Mouse (Mus musculus) lung, postnatal 0 days (tissue): ENCODE data around the gene Haao.

Source experiments
- CTCF ChIP-seq: IDR thresholded peaks from 2 replicates; pipeline ENCODE4 v1.5.1; 2016; ENCODE audit warnings: antibody characterized with exemption, mild to moderate bottlenecking
- EP300 ChIP-seq: IDR thresholded peaks from 2 replicates; pipeline ENCODE4 v1.6.1; 2016; ENCODE audit warnings: antibody characterized with exemption, mild to moderate bottlenecking, control low read depth

- TF ChIP-seq CTCF: no peak
- TF ChIP-seq EP300: no peak
Measured at GRCm38 (mm10) chr17:83850864-83851263, 3.1 kb upstream of the Haao start.
